Mouse (Mus musculus): Measurements from ENCODE around the gene Hexim1.

- peak; percentile 87 for TF ChIP-seq POLR2A (IDR thresholded peaks at IDR 0.05; ENCODE audit: control insufficient read depth, low read depth, low read length)
- no peak for TF ChIP-seq CTCF (IDR thresholded peaks at IDR 0.05; ENCODE audit: control insufficient read depth, insufficient read depth, insufficient replicate concordance, low read depth, low read length)
These were observed 16.8 kb downstream of the Hexim1 start for GRCm38 (mm10) chr11:103132576-103133455.
